Mouse (Mus musculus) lung, postnatal 0 days (tissue): ENCODE data around the gene Rps6ka5. TPM values are rescaled to one million over a fixed set of nuclear protein-coding genes. Genes with fewer than 3 reads are reported as not detected.
A peak's percentile ranks its signal among the peaks of the same experiment; 100 is the strongest.

Experiments
- ATAC-seq: fragments of 200-750 bp; cut with Nextera tagmentation; 2 replicates; pipeline ENCODE4 v1.8.0; 2017; ENCODE audit warnings: moderate library complexity
- DNase-seq: peaks from one replicate; pipeline ENCODE4 v3.0.0-alpha.2; 2016; ENCODE audit warnings: low spot score
- H3K27ac ChIP-seq: fragments of 300-500 bp; sonication (generic); 2 replicates; pipeline ENCODE4 v1.5.1; 2014; ENCODE audit warnings: antibody characterized with exemption, mild to moderate bottlenecking, low read length, mixed read lengths
- H3K27me3 ChIP-seq: fragments of 300-500 bp; sonication (generic); replicated peaks from 2 replicates; pipeline ENCODE4 v1.6.1; 2014; ENCODE audit warnings: low read length, mixed read lengths; ENCODE audit not compliant: insufficient read depth
- H3K36me3 ChIP-seq: fragments of 300-500 bp; sonication (generic); 2 replicates; pipeline ENCODE4 v1.6.1; 2014; ENCODE audit warnings: low read length, mixed read lengths; ENCODE audit not compliant: insufficient read depth
- H3K4me1 ChIP-seq: fragments of 300-500 bp; sonication (generic); 2 replicates; pipeline ENCODE4 v1.6.1; 2014; ENCODE audit warnings: antibody characterized with exemption, low read depth, low read length, mixed read lengths; ENCODE audit not compliant: insufficient read depth
- H3K4me2 ChIP-seq: fragments of 300-500 bp; sonication (generic); replicated peaks from 2 replicates; pipeline ENCODE4 v1.6.1; 2014; ENCODE audit warnings: low read depth, mild to moderate bottlenecking, low read length, moderate library complexity, mixed read lengths
- H3K4me3 ChIP-seq: fragments of 300-500 bp; sonication (generic); 2 replicates; pipeline ENCODE4 v1.5.1; 2014; ENCODE audit warnings: low read depth, low read length
- H3K9ac ChIP-seq: fragments of 300-500 bp; sonication (generic); replicated peaks from 2 replicates; pipeline ENCODE4 v1.6.1; 2014; ENCODE audit warnings: low read depth, mild to moderate bottlenecking
- H3K9me3 ChIP-seq: fragments of 300-500 bp; sonication (generic); 2 replicates; pipeline ENCODE4 v1.6.1; 2016; ENCODE audit warnings: low read length, mixed read lengths
- CTCF ChIP-seq: IDR thresholded peaks from 2 replicates; pipeline ENCODE4 v1.5.1; 2016; ENCODE audit warnings: antibody characterized with exemption, mild to moderate bottlenecking
- EP300 ChIP-seq: IDR thresholded peaks from 2 replicates; pipeline ENCODE4 v1.6.1; 2016; ENCODE audit warnings: antibody characterized with exemption, mild to moderate bottlenecking, control low read depth
- WGBS: fragments of 180-500 bp; shearing (Covaris S2); extraction: QIAGEN DNeasy Blood & Tissue Kit; methylation state at CpG from one replicate; pipeline ENCODE4 v1.1.7; 2014; 5-methylcytosine and 5-hydroxymethylcytosine counted together
- polyA plus RNA-seq: library from polyadenylated mRNA; unstranded; fragments of >200 nt; fragmentation: Nextera tagmentation; extraction: Ambion mirVana; gene quantifications from 2 replicates; pipeline ENCODE4 v1.2.1, GENCODE M21; 2015

Rps6ka5 gene
- polyA plus RNA-seq, 1 experiment from 2014 or later: 2.3 TPM

DNA sequence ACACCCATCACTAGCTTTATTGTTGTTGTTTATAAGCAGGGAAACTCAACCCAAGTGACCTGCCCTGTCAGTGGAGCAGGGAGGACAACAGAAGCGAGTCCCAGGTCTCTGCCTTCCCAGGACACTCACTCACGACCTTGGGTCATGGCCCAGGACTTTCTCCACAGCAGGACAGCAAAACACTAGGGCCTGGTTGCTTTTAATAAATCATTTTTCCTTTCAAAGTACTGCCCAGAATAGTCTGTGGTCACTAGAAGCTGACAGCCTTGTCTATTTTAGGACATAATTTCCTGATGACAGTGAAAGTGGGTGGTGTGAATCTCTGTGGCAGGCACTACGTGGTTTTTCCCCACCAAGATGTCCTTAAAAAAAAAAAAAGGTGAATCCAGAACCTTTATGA is 198.5 kb downstream of the Rps6ka5 start:
- Histone ChIP-seq H3K36me3 (no peaks in the 10 kb centered on the region), H3K4me2 (no peak overlapping the region), H3K4me1 (no peaks in the 10 kb centered on the region), H3K4me3 (no peak overlapping the region), H3K9ac (no peak overlapping the region), H3K27ac (peak overlapping the region; percentile 51; the same call in 1 of the 2 replicates), H3K27me3 (no peaks in the 10 kb centered on the region), H3K9me3 (no peaks in the 10 kb centered on the region)
- no peak for TF ChIP-seq CTCF
- peak; percentile 23; the same call in 1 of the 2 replicates for TF ChIP-seq EP300
- WGBS: 63% methylated on average over 3 of the region's 3 CpGs
- DNase-seq: peak; percentile 25
- peak; percentile 29; the same call in 1 of the 2 replicates for ATAC-seq

DNA sequence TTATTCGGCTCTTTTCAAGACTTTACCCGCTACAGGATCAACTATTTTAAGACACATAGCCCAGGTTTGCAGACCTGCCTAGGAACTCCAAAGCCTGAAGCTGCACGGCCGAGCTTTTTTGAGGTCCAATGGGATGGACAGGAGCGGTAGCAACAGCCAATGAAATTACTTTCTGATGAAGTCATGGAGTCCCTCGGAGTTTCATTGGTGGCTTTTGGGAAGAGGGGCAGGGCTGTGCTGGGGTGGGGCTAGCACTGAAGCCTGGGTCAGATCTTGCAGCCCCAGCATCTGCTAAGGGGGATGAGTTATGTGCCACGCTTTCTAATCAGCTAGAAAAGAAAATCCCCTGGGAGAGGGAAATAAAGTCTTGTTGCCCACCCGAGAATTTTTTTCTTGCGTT is 199.0 kb downstream of the Rps6ka5 start:
- Histone ChIP-seq H3K9ac (no peak overlapping the region), H3K27ac (no peak overlapping the region), H3K9me3 (no peaks in the 10 kb centered on the region), H3K4me3 (no peak overlapping the region), H3K4me1 (no peaks in the 10 kb centered on the region), H3K36me3 (no peaks in the 10 kb centered on the region), H3K27me3 (no peaks in the 10 kb centered on the region), H3K4me2 (0 out of 2 replicates have a peak overlapping the region, but pooled peaks have one; percentile 23)
- TF ChIP-seq EP300: no peak
- TF ChIP-seq CTCF: no peak
- 11% methylated on average over 9 of the region's 9 CpGs for WGBS
- ATAC-seq: peak; percentile 96
- peak; percentile 87 for DNase-seq

DNA sequence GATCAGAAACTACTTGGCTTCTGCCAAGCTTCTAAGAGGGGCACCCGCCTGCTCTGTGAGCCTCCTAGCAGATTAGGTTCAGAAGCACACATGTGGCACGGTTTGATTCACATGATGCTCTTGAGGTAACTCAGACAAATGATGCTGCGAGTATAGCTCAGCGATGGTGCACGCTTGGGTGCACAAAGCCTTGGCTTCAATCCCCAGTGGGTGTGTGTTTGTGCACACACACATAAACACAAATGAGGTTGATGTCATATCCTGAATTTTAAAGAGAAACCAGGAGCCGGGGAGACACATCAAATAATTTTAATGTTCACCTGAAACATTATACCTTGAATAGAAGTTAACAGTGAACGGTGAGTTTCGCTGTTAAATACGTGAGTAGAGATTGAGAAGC is 199.5 kb downstream of the Rps6ka5 start:
- WGBS: 57% methylated on average over 9 of the region's 9 CpGs
- no peaks in the 10 kb centered on the region for H3K9me3 ChIP-seq
- no peaks in the 10 kb centered on the region for H3K36me3 ChIP-seq
- ATAC-seq (no peak), DNase-seq (no peak)
- no peaks in the 10 kb centered on the region for H3K27me3 ChIP-seq
- 0 out of 2 replicates have a peak overlapping the region, but pooled peaks have one; percentile 23 for H3K4me2 ChIP-seq
- H3K9ac ChIP-seq: no peak overlapping the region
- no peaks in the 10 kb centered on the region for H3K4me1 ChIP-seq
- no peak for TF ChIP-seq EP300
- no peak for TF ChIP-seq CTCF
- no peak overlapping the region for H3K4me3 ChIP-seq
- H3K27ac ChIP-seq: no peak overlapping the region

DNA sequence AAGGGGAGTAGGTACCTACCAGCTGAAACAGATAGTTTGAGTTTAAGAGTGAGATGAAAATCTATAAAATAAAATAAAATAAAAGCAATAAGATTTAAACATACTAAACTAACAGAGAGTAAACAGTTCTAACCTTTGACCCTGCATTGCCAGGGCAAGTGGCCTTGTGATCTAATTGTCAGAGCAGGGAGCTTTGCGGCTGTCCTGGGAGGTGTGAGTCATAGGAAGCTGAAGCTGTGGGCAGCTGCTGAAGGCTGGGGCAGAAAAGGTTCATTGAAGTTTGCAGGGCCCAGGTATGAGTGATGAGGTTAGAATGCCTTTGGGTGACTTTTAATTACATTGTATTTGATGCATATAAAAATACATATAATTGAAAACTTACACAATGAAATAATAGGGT is 200.8 kb downstream of the Rps6ka5 start:
- ATAC-seq (no peak), DNase-seq (no peak)
- TF ChIP-seq EP300 (no peak), CTCF (no peak)
- H3K27ac ChIP-seq: no peak overlapping the region
- no peaks in the 10 kb centered on the region for H3K36me3 ChIP-seq
- no peaks in the 10 kb centered on the region for H3K27me3 ChIP-seq
- H3K4me1 ChIP-seq: no peaks in the 10 kb centered on the region
- no peak overlapping the region for H3K9ac ChIP-seq
- no peak overlapping the region for H3K4me3 ChIP-seq
- WGBS: 27% methylated on average over 1 of the region's 1 CpGs
- H3K4me2 ChIP-seq: no peak overlapping the region
- no peaks in the 10 kb centered on the region for H3K9me3 ChIP-seq

DNA sequence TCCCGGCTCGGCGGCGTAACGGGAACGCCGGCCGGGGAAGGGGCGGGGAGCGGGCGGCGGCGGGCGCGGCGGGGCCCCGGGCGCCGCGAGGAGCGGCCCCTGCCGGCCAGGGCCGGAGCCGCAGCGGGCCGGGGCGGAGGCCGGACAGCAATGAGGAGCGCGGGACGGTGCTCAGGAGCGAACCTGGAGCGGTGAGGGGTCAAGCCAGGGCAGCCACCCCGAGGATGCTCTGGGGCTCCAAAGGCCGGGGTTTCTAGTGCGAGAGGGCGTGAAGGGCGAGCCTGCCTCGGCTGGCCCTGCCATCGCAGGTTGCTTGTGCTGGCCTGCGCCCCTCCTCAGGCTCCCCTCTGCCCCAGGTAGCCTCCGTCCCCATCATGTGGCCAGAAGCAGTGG is 206.0 kb downstream of the Rps6ka5 start, which contains the start of gene Ttc7b:
Gene Ttc7b, minus strand, starts transcription at position 33 of the 393 bp plus-strand sequence.
- peak within 1 kb of the TSS; percentile 65 for H3K27ac ChIP-seq
- peak within 1 kb of the TSS; percentile 78 for H3K4me3 ChIP-seq
- DNase-seq: peak; percentile 66
- peak; percentile 88 for ATAC-seq
- no peaks in the 10 kb centered on the region for H3K36me3 ChIP-seq
- TF ChIP-seq EP300 (no peak), CTCF (peak; percentile 55)
- no peaks in the 10 kb centered on the region for H3K9me3 ChIP-seq
- no peaks in the 10 kb centered on the region for H3K27me3 ChIP-seq
- peak within 1 kb of the TSS; percentile 86 for H3K9ac ChIP-seq
- 4% methylated on average over 21 of the region's 42 CpGs for WGBS
- 0 out of 2 replicates have a peak, but pooled peaks cover 5% of the 10 kb centered on the region for H3K4me1 ChIP-seq
- H3K4me2 ChIP-seq: peak within 1 kb of the TSS; percentile 66

DNA sequence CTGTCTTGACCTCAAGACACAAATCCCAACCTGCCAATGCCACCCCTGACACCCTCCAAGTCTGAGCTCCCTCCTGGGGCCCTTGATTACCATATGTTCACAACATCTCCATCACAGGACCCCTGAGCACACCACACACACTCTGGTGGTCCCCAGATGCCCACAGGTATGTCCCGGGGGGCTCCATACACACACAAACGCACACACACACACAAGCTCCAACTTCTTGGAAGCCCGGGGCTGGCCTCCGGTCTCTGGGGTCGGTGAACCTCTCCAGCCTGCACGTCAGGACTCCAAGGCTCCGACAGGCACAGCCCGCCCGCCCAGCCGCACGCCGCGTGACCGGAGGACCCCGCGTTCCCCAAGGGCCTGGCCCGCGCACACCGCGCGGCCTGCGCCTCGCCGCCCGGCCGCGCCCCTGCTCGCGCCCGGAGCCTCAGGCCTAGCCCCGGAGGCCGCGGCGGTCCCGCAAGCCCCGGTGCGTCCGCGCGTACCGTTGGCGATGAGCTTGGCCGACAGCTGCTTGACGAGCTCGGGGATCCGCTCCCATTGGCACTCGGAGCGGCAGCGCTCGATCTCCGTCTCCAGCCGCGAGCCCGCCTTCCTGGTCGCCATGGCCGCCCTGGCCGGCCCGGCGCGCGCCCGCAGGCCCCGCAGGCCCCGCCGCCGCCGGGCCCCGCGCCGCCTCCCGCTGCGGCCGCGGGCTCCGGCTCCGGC is 206.5 kb downstream of the Rps6ka5 start:
- Histone ChIP-seq H3K9ac (peak overlapping the region; percentile 86), H3K4me3 (peak overlapping the region; percentile 78), H3K27ac (peak overlapping the region; percentile 65), H3K9me3 (no peaks in the 10 kb centered on the region), H3K4me1 (0 out of 2 replicates have a peak, but pooled peaks cover 5% of the 10 kb centered on the region), H3K36me3 (no peaks in the 10 kb centered on the region), H3K4me2 (peak overlapping the region; percentile 66), H3K27me3 (no peaks in the 10 kb centered on the region)
- no peak for TF ChIP-seq CTCF
- WGBS: under 1% methylated on average over 44 of the region's 76 CpGs
- DNase-seq (peak; percentile 56), ATAC-seq (peak; percentile 77)
